Mouse (Mus musculus): ENCODE measurements around the gene Dazap2. TPM values are rescaled to one million over a fixed set of nuclear protein-coding genes. Genes with fewer than 3 reads are reported as not detected.

Gene Dazap2
- total and polyA plus RNA-seq, 3 experiments = 56.0 to 213 (median 159) TPM

DNA sequence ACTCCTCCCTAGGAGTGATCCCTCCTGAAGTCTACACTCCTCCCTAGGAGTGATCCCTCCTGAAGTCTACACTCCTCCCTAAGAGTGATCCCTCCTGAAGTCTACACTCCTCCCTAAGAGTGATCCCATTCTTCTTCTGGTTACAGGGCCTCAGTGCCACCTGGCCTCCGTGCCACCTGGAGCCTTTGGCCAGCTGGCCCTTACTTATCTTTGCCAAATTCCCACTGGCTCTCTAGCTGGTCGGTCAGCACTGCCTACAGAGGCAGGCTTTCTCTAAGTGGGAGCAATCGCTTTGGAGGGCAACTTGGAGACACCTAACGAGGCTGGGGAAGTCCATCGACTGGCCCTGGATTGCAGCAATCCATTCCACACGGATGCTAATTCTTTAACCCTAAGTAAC is 31.0 kb downstream of the Dazap2 start:
- in situ Hi-C loops (cut with MboI; ENCODE audit: low pct_ligation_motif_present, low pct_unique_long_range_greater_than_20kb, low sequenced_read_pairs) = no loop called here
- dilution Hi-C loops (cut with MboI; ENCODE audit: extremely low pct_ligation_motif_present, extremely low pct_unique_long_range_greater_than_20kb, low sequenced_read_pairs) = no loop called here
- Histone ChIP-seq H3K9me3 (replicated peaks; ENCODE audit: low read length) (no peaks in the 10 kb centered on the region), H3K4me1 (ENCODE audit: control insufficient read depth in 1 of 2, insufficient read depth in 2 of 2) (peaks cover 2 to 13% of the 10 kb centered on the region in 2 experiments; a peak in 3 of 4 replicates), H3K9ac (ENCODE audit: insufficient read depth, low read depth) (no peak overlapping the region), H3K27me3 (replicated peaks) (no peaks in the 10 kb centered on the region), H3K79me2 (replicated peaks; ENCODE audit: control insufficient read depth, extremely low read depth, insufficient read depth, poor library complexity, severe bottlenecking) (no peaks in the 10 kb centered on the region), H3K4me3 (replicated peaks in 1 of 3; ENCODE audit: low read depth in 2 of 3, low read length in 2 of 3, poor library complexity in 1 of 3) (no peak overlapping the region), H3K4me2 (ENCODE audit: insufficient read depth, low read depth, poor library complexity, severe bottlenecking) (no peak overlapping the region), H3K27ac (ENCODE audit: insufficient read depth, low read depth) (no peak overlapping the region), H3K36me3 (replicated peaks in 1 of 2; ENCODE audit: control insufficient read depth in 1 of 2, insufficient read depth in 1 of 2, low read length in 1 of 2) (peaks cover 70 to 81% of the 10 kb centered on the region in 2 experiments)
- TF ChIP-seq MXI1 (IDR thresholded peaks at IDR 0.05; ENCODE audit: low read depth, low read length) (no peak), SIN3A (IDR thresholded peaks at IDR 0.05; ENCODE audit: low read length) (no peak), CTCF (conservative IDR thresholded peaks at IDR 0.05 in 1 of 2, IDR thresholded peaks at IDR 0.05 in 1 of 2; ENCODE audit: low read depth in 2 of 2, low read length in 2 of 2) (no peak), RAD21 (IDR thresholded peaks at IDR 0.05; ENCODE audit: low read depth, low read length) (no peak)
- DNase-seq (ENCODE audit: extremely low read depth) = no peak

DNA sequence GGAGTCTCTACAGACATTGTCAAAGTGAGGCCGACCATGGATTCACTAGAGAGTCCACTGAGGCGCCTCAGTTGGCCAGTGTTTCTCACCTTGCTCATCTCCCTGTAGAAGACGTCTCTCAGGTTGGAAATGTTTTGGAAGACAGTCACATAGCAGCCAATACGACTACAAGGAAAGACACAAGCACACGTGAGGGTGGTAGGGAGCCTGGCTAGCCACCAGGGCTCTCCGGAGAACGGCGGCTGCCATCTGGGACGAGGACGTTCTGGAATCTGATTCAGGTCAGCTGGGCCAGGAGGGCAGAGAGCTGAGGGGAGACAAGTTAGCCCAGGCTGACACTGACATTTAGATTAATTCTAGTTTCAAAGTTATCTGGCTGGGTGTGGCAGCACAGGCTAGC is 35.0 kb downstream of the Dazap2 start:
- peaks cover 71 to 76% of the 10 kb centered on the region in 2 experiments for H3K36me3 ChIP-seq (replicated peaks in 1 of 2; ENCODE audit: control insufficient read depth in 1 of 2, insufficient read depth in 1 of 2, low read length in 1 of 2)
- H3K4me1 ChIP-seq (ENCODE audit: control insufficient read depth in 1 of 2, insufficient read depth in 2 of 2) = peaks cover 2 to 7% of the 10 kb centered on the region in 2 experiments; a peak in 3 of 4 replicates
- no peak overlapping the region for H3K9ac ChIP-seq (ENCODE audit: insufficient read depth, low read depth)
- no peak for DNase-seq (ENCODE audit: extremely low read depth)
- no peak overlapping the region for H3K4me2 ChIP-seq (ENCODE audit: insufficient read depth, low read depth, poor library complexity, severe bottlenecking)
- H3K79me2 ChIP-seq (replicated peaks; ENCODE audit: control insufficient read depth, extremely low read depth, insufficient read depth, poor library complexity, severe bottlenecking) = no peaks in the 10 kb centered on the region
- dilution Hi-C loops (cut with MboI; ENCODE audit: extremely low pct_ligation_motif_present, extremely low pct_unique_long_range_greater_than_20kb, low sequenced_read_pairs) = no loop called here
- H3K27ac ChIP-seq (ENCODE audit: insufficient read depth, low read depth) = no peak overlapping the region
- H3K27me3 ChIP-seq (replicated peaks) = no peaks in the 10 kb centered on the region
- H3K4me3 ChIP-seq (replicated peaks in 1 of 3; ENCODE audit: low read depth in 2 of 3, low read length in 2 of 3, poor library complexity in 1 of 3) = no peak overlapping the region
- in situ Hi-C loops (cut with MboI; ENCODE audit: low pct_ligation_motif_present, low pct_unique_long_range_greater_than_20kb, low sequenced_read_pairs) = no loop called here
- TF ChIP-seq SIN3A (IDR thresholded peaks at IDR 0.05; ENCODE audit: low read length) (no peak), USF2 (conservative IDR thresholded peaks at IDR 0.05; ENCODE audit: low read depth, low read length) (no peak), MYC (IDR thresholded peaks at IDR 0.05; ENCODE audit: low read depth, low read length) (no peak), POLR2AphosphoS2 (IDR thresholded peaks at IDR 0.05; ENCODE audit: low read depth, low read length) (no peak), USF1 (IDR thresholded peaks at IDR 0.05; ENCODE audit: low read depth, low read length) (no peak), ELF1 (IDR thresholded peaks at IDR 0.05; ENCODE audit: low read depth, low read length) (no peak), RCOR1 (conservative IDR thresholded peaks at IDR 0.05; ENCODE audit: low read depth, low read length) (no peak), MAZ (IDR thresholded peaks at IDR 0.05; ENCODE audit: low read depth, low read length) (no peak), MXI1 (IDR thresholded peaks at IDR 0.05; ENCODE audit: low read depth, low read length) (no peak), PAX5 (IDR thresholded peaks at IDR 0.05; ENCODE audit: low read length) (no peak), NELFE (IDR thresholded peaks at IDR 0.05; ENCODE audit: low read depth, low read length) (no peak), TBP (conservative IDR thresholded peaks at IDR 0.05; ENCODE audit: low read depth, low read length) (no peak), MAFK (IDR thresholded peaks at IDR 0.05; ENCODE audit: insufficient replicate concordance, low read length) (no peak), RAD21 (IDR thresholded peaks at IDR 0.05; ENCODE audit: low read depth, low read length) (no peak), POLR2A (IDR thresholded peaks at IDR 0.05; ENCODE audit: low read depth, low read length) (no peak)
- H3K9me3 ChIP-seq (replicated peaks; ENCODE audit: low read length) = no peaks in the 10 kb centered on the region
